7 mouse cellular contexts compared by ENCODE assay signal in genomic region chr8:20262847-20263570, GRCm38 (mm10).
DNase-seq lines count a peak whose midpoint lies in the region; ATAC-seq and TF ChIP-seq lines count a peak whose summit lies in the region.
"Not testable (repeated sequence)": the region's sequence is repeated elsewhere in the genome, so short reads cannot be mapped to it uniquely, and the experiment has no call there.

No protein-coding gene starts in this region.

- ATAC-seq in liver, embryonic 11.5 days (replicated peaks; ENCODE audit: low FRiP score) = not testable (repeated sequence)

- intact Hi-C loops in heart, adult 2 months (cut with DNase I) = not testable (repeated sequence)

- H3K79me2 ChIP-seq in heart, adult 2 months (replicated peaks; ENCODE audit: control insufficient read depth, insufficient read depth, low read length) = not testable (repeated sequence)

- H3K9ac ChIP-seq in heart, adult 2 months (ENCODE audit: low read depth, low read length); liver, embryonic 11.5 days (ENCODE audit: low read depth, low read length): not testable (repeated sequence)

- not testable (repeated sequence) for H3K4me3 ChIP-seq in embryonic facial prominence, embryonic 10.5 days; heart, adult 2 months; kidney, adult 2 months (ENCODE audit: insufficient read depth, low read depth, low read length); liver, embryonic 11.5 days (ENCODE audit: low read depth, low read length)

- not testable (repeated sequence) for H3K27me3 ChIP-seq in embryonic facial prominence, embryonic 10.5 days (replicated peaks; ENCODE audit: low read depth, poor library complexity, severe bottlenecking); heart, adult 2 months (ENCODE audit: control insufficient read depth, insufficient read depth, low read length); kidney, adult 2 months (replicated peaks; ENCODE audit: control insufficient read depth, insufficient read depth, low read length); liver, embryonic 11.5 days (replicated peaks; ENCODE audit: control insufficient read depth, insufficient read depth, low read length)

- not testable (repeated sequence) for H3K9me3 ChIP-seq in embryonic facial prominence, embryonic 10.5 days; liver, embryonic 11.5 days (ENCODE audit: control insufficient read depth, low read length)

- 81% methylated on average over 6 of the region's 7 CpGs for WGBS in embryonic facial prominence, embryonic 10.5 days
- WGBS in heart, adult 2 months = 66% methylated on average over 6 of the region's 7 CpGs
- 85% methylated on average over 6 of the region's 7 CpGs for WGBS in kidney, adult 2 months
- 63% methylated on average over 6 of the region's 7 CpGs for WGBS in liver, embryonic 11.5 days

- DNase-seq in ZHBTc4 (ENCODE audit: low read depth, low spot score) = peak; percentile 16
- peak; percentile 3 for DNase-seq in embryonic facial prominence, embryonic 10.5 days (ENCODE audit: low spot score)
- peak; percentile 35 to 50 for DNase-seq in heart, adult 2 months
- DNase-seq in kidney, adult 2 months = peak; percentile 33
- peak; percentile 29 for DNase-seq in liver, embryonic 11.5 days (ENCODE audit: low spot score)
- peak; percentile 33 for DNase-seq in ovary, adult 18-20 months (ENCODE audit: low spot score)
- peak; percentile 24 for DNase-seq in testis, postnatal 14 days (ENCODE audit: low spot score)

- H3K4me2 ChIP-seq in liver, embryonic 11.5 days = not testable (repeated sequence)

- not testable (repeated sequence) for H3K27ac ChIP-seq in embryonic facial prominence, embryonic 10.5 days (replicated peaks); heart, adult 2 months; kidney, adult 2 months (ENCODE audit: insufficient read depth, low read depth, low read length); liver, embryonic 11.5 days (ENCODE audit: low read depth, low read length)

- TF ChIP-seq CTCF in heart, adult 2 months (IDR thresholded peaks at IDR 0.05); kidney, adult 2 months (conservative IDR thresholded peaks at IDR 0.05; ENCODE audit: insufficient read depth, insufficient read length, low read depth, low read length): not testable (repeated sequence)

- not testable (repeated sequence) for H3K4me1 ChIP-seq in embryonic facial prominence, embryonic 10.5 days; heart, adult 2 months (ENCODE audit: control insufficient read depth, insufficient read depth, low read length); kidney, adult 2 months (ENCODE audit: control insufficient read depth, insufficient read depth, low read length); liver, embryonic 11.5 days (replicated peaks; ENCODE audit: control insufficient read depth, insufficient read depth, low read length)

- not testable (repeated sequence) for TF ChIP-seq EP300 in heart, adult 2 months (IDR thresholded peaks at IDR 0.05; ENCODE audit: insufficient read depth, low read depth, low read length)

- H3K36me3 ChIP-seq in embryonic facial prominence, embryonic 10.5 days (replicated peaks); heart, adult 2 months (ENCODE audit: control insufficient read depth, insufficient read depth, low read length); kidney, adult 2 months (ENCODE audit: control insufficient read depth, insufficient read depth, low read length); liver, embryonic 11.5 days (ENCODE audit: control insufficient read depth, insufficient read depth, low read length): not testable (repeated sequence)

- TF ChIP-seq POLR2A in heart, adult 2 months (IDR thresholded peaks at IDR 0.05; ENCODE audit: insufficient read depth, low read depth, low read length); kidney, adult 2 months (IDR thresholded peaks at IDR 0.05; ENCODE audit: low read depth, low read length): not testable (repeated sequence)
